29 mouse cellular contexts compared by ENCODE assay signal in the genomic region with DNA sequence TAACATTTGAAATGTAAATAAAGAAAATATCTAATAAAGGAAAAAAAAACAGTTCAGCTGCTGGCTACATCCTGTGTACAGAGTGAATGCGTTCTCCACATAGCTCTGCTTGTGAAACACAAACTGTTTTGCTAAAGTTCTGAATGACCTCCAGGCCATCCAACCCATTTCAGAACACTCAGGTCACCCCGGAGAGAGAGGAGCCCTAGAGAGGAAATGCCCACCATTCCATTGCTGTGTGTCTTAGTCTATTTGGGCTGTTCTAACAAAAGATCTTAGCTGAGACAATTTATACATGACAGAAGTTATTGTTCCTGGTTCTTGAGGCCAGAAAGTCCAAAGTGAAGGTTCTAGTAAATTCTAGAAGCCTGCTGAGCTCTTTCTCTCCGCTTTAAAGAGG. TPM values are rescaled to one million over a fixed set of nuclear protein-coding genes. Genes with fewer than 3 reads are reported as not detected.
DNase-seq lines count a peak whose midpoint lies in the region; ATAC-seq and TF ChIP-seq lines count a peak whose summit lies in the region.
"Had no signal": no experiment of that assay in that cellular context is flagged by ENCODE, and none has a peak within 500 bp of the region (broad histone marks: within the 10 kb centered on the region; RNA-seq: fewer than 3 reads in every experiment).

No protein-coding gene starts in this region.

- WGBS in lung, postnatal 0 days, result 51% methylated on average over 3 of the region's 3 CpGs
- 42% methylated on average over 3 of the region's 3 CpGs for WGBS in lung, adult 2 months
- WGBS in kidney, postnatal 0 days, result 47% methylated on average over 3 of the region's 3 CpGs

- no peak overlapping the region for H3K4me3 ChIP-seq in lung, postnatal 0 days (ENCODE audit: low read depth, low read length)
- H3K4me3 ChIP-seq in lung, adult 2 months (replicated peaks; ENCODE audit: extremely low read depth, low read depth, low read length), result no peak overlapping the region
- H3K4me3 ChIP-seq in kidney, postnatal 0 days (replicated peaks; ENCODE audit: low read depth, low read length), result no peak overlapping the region
- H3K4me3 ChIP-seq: embryonic facial prominence, embryonic 13.5 days; erythroblast, embryonic 14.5 days; heart, embryonic 10.5 days; hindbrain, embryonic 12.5 days; intestine, embryonic 15.5 days; midbrain, embryonic 15.5 days; neural tube, embryonic 15.5 days had no signal

- no peak overlapping the region for H3K9ac ChIP-seq in lung, postnatal 0 days (replicated peaks; ENCODE audit: low read depth)
- H3K9ac ChIP-seq in kidney, postnatal 0 days (ENCODE audit: low read depth, low read length), result no peak overlapping the region
- H3K9ac ChIP-seq: embryonic facial prominence, embryonic 13.5 days; forebrain, postnatal 0 days; hindbrain, embryonic 12.5 days; intestine, embryonic 15.5 days; midbrain, embryonic 15.5 days; neural tube, embryonic 15.5 days had no signal

- no peak; the same call in 1 of the 2 replicates for ATAC-seq in lung, postnatal 0 days
- ATAC-seq in kidney, postnatal 0 days (replicated peaks; ENCODE audit: low FRiP score, low read depth), result no peak
- ATAC-seq: forebrain, postnatal 0 days; hindbrain, postnatal 0 days; intestine, embryonic 15.5 days; midbrain, embryonic 15.5 days had no signal

- H3K4me1 ChIP-seq in lung, postnatal 0 days (ENCODE audit: insufficient read depth, low read depth, low read length), result no peaks in the 10 kb centered on the region
- no peaks in the 10 kb centered on the region; the same call in 1 of the 2 replicates for H3K4me1 ChIP-seq in lung, adult 2 months (ENCODE audit: control insufficient read depth, insufficient read depth, low read length)
- H3K4me1 ChIP-seq in kidney, postnatal 0 days (replicated peaks; ENCODE audit: insufficient read depth, low read length), result no peaks in the 10 kb centered on the region
- H3K4me1 ChIP-seq: embryonic facial prominence, embryonic 13.5 days; hindbrain, embryonic 12.5 days; intestine, embryonic 15.5 days; midbrain, embryonic 15.5 days; neural tube, embryonic 15.5 days had no signal

- peak; percentile 4 for DNase-seq in kidney, adult 18-20 months
- DNase-seq in kidney, postnatal 10 days, result no peak
- DNase-seq in lung, postnatal 0 days (ENCODE audit: low spot score), result peak; percentile 42
- no peak for DNase-seq in lung, adult 2 months
- DNase-seq in R1 (ENCODE audit: low read depth, low spot score), result peak; percentile 37
- peak; percentile 71 for DNase-seq in kidney, postnatal 0 days (ENCODE audit: low spot score)
- DNase-seq in layer of hippocampus, adult 11-12 months (ENCODE audit: low spot score), result no peak
- DNase-seq in cerebellum, adult 9-10 months, result no peak
- DNase-seq: adrenal gland, postnatal 14 days; cerebellum, adult 11-12 months; cerebellum, postnatal 10 days; forebrain, postnatal 0 days; gastrocnemius, postnatal 14 days; heart, postnatal 36 days; retina, postnatal 1 day; right cerebral cortex, postnatal 14 days had no signal

- no peaks in the 10 kb centered on the region for H3K9me3 ChIP-seq in lung, postnatal 0 days (ENCODE audit: low read length)
- no peaks in the 10 kb centered on the region for H3K9me3 ChIP-seq in kidney, postnatal 0 days (replicated peaks; ENCODE audit: low read length)
- H3K9me3 ChIP-seq: embryonic facial prominence, embryonic 13.5 days; heart, embryonic 10.5 days; hindbrain, embryonic 12.5 days; intestine, embryonic 15.5 days; midbrain, embryonic 15.5 days; neural tube, embryonic 15.5 days had no signal

- TF ChIP-seq EP300 in lung, postnatal 0 days (IDR thresholded peaks at IDR 0.05), result no peak

- H3K36me3 ChIP-seq in lung, postnatal 0 days (ENCODE audit: insufficient read depth, low read length), result no peaks in the 10 kb centered on the region
- H3K36me3 ChIP-seq in kidney, postnatal 0 days (ENCODE audit: insufficient read depth, low read length), result no peaks in the 10 kb centered on the region
- H3K36me3 ChIP-seq: embryonic facial prominence, embryonic 13.5 days; heart, embryonic 10.5 days; hindbrain, embryonic 12.5 days; intestine, embryonic 15.5 days; midbrain, embryonic 15.5 days; neural tube, embryonic 15.5 days had no signal

- H3K27me3 ChIP-seq in lung, postnatal 0 days (replicated peaks; ENCODE audit: insufficient read depth, low read length), result no peaks in the 10 kb centered on the region
- H3K27me3 ChIP-seq in kidney, postnatal 0 days (ENCODE audit: insufficient read depth, low read length), result no peaks in the 10 kb centered on the region
- H3K27me3 ChIP-seq: embryonic facial prominence, embryonic 13.5 days; hindbrain, embryonic 12.5 days; intestine, embryonic 15.5 days; midbrain, embryonic 15.5 days; neural tube, embryonic 15.5 days had no signal

- H3K27ac ChIP-seq in lung, postnatal 0 days (ENCODE audit: low read length), result no peak overlapping the region
- H3K27ac ChIP-seq in kidney, postnatal 0 days, result peak overlapping the region; percentile 54; the same call in 1 of the 2 replicates
- H3K27ac ChIP-seq: embryonic facial prominence, embryonic 13.5 days; heart, embryonic 10.5 days; hindbrain, embryonic 12.5 days; hindbrain, postnatal 0 days; intestine, embryonic 15.5 days; midbrain, embryonic 15.5 days; neural tube, embryonic 15.5 days had no signal

- no peak for TF ChIP-seq POLR2A in lung, adult 2 months (IDR thresholded peaks at IDR 0.05; ENCODE audit: borderline replicate concordance, extremely low read depth, low read depth, low read length)

- TF ChIP-seq CTCF in lung, postnatal 0 days (IDR thresholded peaks at IDR 0.05), result no peak
- TF ChIP-seq CTCF in lung, adult 2 months (IDR thresholded peaks at IDR 0.05; ENCODE audit: insufficient read depth, low read length), result no peak
- TF ChIP-seq CTCF in kidney, postnatal 0 days (IDR thresholded peaks at IDR 0.05; ENCODE audit: low read depth), result no peak

- no peak overlapping the region for H3K4me2 ChIP-seq in lung, postnatal 0 days (replicated peaks; ENCODE audit: low read depth, low read length)
- H3K4me2 ChIP-seq in kidney, postnatal 0 days (ENCODE audit: low read length), result no peak overlapping the region
- H3K4me2 ChIP-seq: embryonic facial prominence, embryonic 13.5 days; hindbrain, embryonic 12.5 days; intestine, embryonic 15.5 days; liver, embryonic 11.5 days; midbrain, embryonic 15.5 days; neural tube, embryonic 15.5 days had no signal

RNA-seq across cellular contexts. Expression of gene Aldh8a1, which starts 49.4 kb away (rescaled TPM):
- 0.07 and 0.12 TPM in 2 replicates for polyA plus RNA-seq in lung, postnatal 0 days (2015; fragmentation: Nextera tagmentation; extraction: Ambion mirVana)
- 0.05 and 0.22 TPM in 2 replicates for polyA plus RNA-seq in lung, adult 2 months (2012; rRNA removed)
- 4.7 and 4.8 TPM in 2 replicates for polyA plus RNA-seq in kidney, postnatal 0 days (2015; fragmentation: Nextera tagmentation; extraction: Ambion mirVana)
- polyA plus RNA-seq: embryonic facial prominence, embryonic 13.5 days; erythroblast, embryonic 14.5 days; forebrain, embryonic 11.5 days; forebrain, postnatal 0 days; hindbrain, postnatal 0 days; large intestine, adult 2 months; limb, embryonic 11.5 days; small intestine, adult 2 months had no signal

Comparison
In these comparisons a context has a peak if more than half of its experiments do, and no peak if none do; other contexts are left out.
1. DNase-seq: peak in kidney, adult 18-20 months (single experiment), lung, postnatal 0 days (single experiment), R1 (single experiment) and kidney, postnatal 0 days (single experiment); none in kidney, postnatal 10 days (single experiment), lung, adult 2 months (single experiment), layer of hippocampus, adult 11-12 months (single experiment) and cerebellum, adult 9-10 months (single experiment).